Mouse (Mus musculus): ENCODE data around the gene Rai1.

The Rai1 gene

DNA sequence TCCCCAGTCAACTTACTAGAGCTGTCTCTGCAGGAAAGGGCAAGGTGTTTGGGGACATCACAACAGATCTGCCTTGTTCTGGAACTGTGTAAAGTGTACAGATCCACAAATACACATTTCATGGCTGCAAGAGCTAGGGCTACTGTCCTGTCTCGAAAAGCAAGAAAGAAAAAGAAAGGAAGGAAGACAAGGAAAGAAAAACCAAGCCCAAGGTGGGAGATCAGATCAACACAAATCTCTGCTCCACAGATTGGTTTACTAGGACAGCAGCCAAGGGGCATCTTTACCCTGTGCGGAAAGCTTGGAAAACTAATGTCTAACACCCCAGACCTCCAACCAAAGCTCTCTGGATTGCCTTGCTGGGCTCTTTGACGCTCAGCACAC, 117.3 kb downstream of the Rai1 start:
- no peak for DNase-seq

GRCm38 (mm10) chr11:60222469-60223236, 117.8 kb downstream of the Rai1 start, which contains the start of gene Srebf1:
Srebf1 (minus strand) TSS chr11:60222581.
- DNase-seq, result peak; percentile 84

DNA sequence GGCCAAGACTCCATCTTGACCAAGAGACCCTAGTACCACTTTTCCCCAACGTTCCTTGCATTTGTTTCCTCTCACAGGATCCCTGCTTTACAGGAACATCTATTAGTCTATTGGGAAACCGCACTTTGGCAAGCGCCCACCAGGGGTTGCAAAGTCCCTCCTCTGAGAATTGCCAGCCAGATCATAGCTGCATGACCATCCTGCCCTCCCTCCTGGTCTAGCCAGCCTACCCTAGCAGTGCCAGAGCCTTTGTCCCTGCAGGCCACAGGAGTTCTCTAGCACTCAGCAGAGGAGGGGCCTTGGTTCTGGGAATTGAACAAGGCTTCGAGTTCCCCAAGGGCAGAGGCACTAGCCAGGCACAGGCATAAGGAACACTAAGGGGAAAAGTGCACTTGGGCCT, 119.9 kb downstream of the Rai1 start:
- DNase-seq, result peak; percentile 36

DNA sequence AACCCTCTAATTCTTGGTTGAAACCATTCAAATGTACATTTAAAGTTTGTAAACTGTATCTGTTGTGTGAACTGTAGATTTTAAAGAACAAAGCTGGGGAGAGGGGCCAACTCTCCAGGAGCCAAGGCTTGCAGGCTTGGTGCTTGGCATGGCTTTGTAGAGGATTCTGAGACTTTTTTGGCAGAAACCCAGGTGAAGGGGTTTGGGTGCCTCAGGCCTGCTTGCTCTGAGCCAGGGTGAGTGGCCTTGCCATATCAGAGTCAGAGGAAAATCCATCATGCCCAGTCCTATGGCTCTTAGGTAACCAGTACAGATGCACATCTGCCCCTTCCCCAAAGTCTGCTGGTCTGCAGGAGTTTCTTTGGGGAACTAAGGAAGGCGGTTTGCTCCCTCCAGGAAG, 121.1 kb downstream of the Rai1 start:
- no peak for DNase-seq

GRCm38 (mm10) chr11:60228525-60228924, 123.7 kb downstream of the Rai1 start:
- no peak for DNase-seq

- peak; percentile 70 for DNase-seq
Observed at GRCm38 (mm10) chr11:60229821-60230220, 125.0 kb downstream of the Rai1 start.

GRCm38 (mm10) chr11:60230512-60230911, 125.7 kb downstream of the Rai1 start:
- DNase-seq, result no peak

DNA sequence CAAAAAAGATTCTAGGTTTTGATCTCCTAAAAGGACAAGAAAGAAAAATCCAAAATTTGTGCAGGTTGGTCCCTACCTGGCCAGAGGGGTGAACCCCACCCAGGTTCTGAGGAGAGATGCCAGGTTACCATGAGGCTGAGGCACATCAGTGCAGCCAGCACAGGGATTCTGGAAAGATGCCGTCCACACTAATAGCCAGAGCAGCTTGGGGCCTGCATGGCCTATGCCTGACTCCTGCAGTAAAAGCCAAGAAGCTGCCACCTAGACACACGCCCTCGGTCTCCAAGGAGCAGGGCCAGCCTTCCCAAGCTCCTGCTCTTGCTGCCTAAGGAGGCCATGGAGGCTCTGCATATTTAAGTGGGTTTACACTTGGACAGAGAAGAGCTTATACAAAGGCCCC, 126.5 kb downstream of the Rai1 start:
- DNase-seq, result no peak

GRCm38 (mm10) chr11:60231951-60232350, 127.1 kb downstream of the Rai1 start:
- no peak for DNase-seq

- no peak for DNase-seq
Observed at GRCm38 (mm10) chr11:60232441-60233058, 127.7 kb downstream of the Rai1 start.

GRCm38 (mm10) chr11:60233235-60233634, 128.4 kb downstream of the Rai1 start:
- DNase-seq, result no peak

GRCm38 (mm10) chr11:60235351-60235750, 130.5 kb downstream of the Rai1 start:
- no peak for DNase-seq

- DNase-seq, result no peak
Observed at GRCm38 (mm10) chr11:60240509-60240908, 135.7 kb downstream of the Rai1 start.

- no peak for DNase-seq
Observed at GRCm38 (mm10) chr11:60244503-60245143, 139.8 kb downstream of the Rai1 start.

DNA sequence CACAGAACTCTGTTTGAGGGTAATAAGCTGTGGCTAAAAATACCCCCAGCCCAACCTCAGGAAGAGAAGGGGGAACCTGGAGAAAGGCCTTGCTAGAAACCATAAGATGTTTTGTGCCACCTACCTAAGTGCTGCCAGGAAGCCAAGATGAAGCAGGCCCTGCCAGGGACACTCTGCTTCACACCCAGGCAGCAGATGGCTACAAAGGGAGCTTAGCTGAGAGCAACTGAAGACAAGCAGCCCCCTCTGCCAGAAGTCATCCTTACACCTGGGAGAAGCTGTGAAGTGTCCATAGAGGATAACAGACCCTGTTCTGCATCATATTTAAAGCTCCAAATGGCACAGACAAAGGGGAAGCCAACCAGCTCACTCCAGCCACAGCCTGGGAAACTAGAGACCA, 141.3 kb downstream of the Rai1 start:
- no peak for DNase-seq

DNA sequence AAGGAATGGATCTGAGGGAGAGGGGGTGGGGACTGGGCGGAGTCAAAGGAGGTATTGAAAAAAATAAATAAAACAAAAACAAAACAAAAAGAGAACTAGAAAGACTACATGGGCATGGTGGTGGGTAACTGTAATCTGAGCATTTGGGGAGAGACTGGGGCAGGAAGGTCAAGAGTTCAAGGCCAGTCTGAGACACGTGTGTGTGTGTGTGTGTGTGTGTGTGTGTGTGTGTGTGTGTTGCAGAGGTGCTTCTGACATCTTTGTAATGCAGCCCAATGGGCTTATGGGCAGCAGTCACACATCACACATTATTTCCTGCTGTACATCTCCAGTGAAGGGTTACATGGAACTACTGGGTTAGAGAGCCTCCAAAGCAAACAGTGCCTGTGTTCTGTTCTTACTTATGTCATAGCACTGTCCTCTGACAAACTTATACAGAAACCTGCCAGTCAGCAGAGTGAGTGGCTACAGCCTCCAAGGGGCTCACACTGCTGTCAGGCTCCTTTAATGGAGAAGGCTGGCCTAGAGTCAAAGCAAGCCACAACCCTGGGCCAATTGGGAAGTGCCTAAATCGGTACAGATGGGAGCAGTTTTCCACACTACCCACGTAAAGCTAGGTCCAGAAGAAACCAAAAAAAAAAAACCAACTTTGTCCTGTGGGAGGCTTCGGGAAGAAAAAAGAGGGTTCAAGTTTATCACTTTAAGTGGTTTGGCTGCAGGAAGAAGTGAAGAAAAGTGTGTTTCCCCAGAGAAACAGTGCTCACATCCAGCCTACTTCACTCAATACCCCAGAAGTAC, 143.1 kb downstream of the Rai1 start:
- DNase-seq, result no peak
